Mouse (Mus musculus) spleen, embryonic (tissue): Measurements from ENCODE around the gene Cd19.

Experiments used
- CTCF ChIA-PET: fragments of 350-600 bp; sonication (Branson Sonifier 250); formaldehyde crosslinking; loops from one replicate; lab custom pipeline; 2022; lab: Charles Lee

Cd19 gene

DNA sequence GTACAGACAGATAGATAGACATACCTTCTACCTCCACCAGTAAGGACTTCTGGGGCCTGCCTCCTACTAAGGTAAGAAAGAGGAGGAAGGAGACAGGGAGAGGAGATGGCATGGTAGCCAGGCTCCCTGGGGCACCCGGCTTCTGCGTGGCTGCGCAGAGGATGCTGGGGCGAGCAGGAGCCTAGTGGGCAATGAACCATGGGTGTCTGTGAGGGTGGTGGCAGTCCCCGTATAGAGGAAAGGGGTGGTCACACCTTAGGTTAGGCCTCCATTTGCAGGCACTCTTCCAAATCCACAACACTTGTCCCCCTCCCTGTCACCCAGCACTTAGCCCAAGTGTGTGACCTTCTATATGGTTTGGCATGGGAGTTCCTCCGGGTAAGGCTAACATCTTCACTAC lies at the start of gene Cd19:
Gene Cd19, minus strand, starts transcription at position 165 of the 400 bp plus-strand sequence.
- CTCF ChIA-PET: interaction anchor here (1.5 kb wide), 1 partner anchor 22 kb away, joined by 3 read pairs; no protein-coding TSS in a partner anchor

DNA sequence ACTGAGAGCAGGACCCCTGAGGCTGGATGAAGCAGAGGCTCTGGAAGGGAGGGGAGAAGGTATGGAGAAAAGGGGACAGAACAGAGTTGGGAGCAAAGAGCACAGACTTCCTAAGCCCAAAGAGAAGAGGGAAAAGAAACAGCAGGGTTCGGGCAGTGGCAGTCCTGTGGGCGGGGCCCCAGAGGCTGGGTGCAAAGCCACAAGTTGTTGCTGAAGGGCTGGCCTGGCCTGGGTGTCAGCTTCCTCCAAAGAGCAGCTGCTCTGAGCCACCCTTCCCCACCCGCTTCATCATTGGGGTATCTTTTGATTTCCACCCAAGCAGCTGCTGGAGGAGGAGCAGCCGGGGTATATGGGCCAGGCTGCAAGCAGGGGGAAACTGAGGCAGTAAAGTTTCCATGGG lies 49.4 kb upstream of the Cd19 start:
- CTCF ChIA-PET: interaction anchor here (0.5 to 0.6 kb wide), 2 partner anchors 63 to 134 kb away, joined by 5 to 8 read pairs; no protein-coding TSS in a partner anchor

DNA sequence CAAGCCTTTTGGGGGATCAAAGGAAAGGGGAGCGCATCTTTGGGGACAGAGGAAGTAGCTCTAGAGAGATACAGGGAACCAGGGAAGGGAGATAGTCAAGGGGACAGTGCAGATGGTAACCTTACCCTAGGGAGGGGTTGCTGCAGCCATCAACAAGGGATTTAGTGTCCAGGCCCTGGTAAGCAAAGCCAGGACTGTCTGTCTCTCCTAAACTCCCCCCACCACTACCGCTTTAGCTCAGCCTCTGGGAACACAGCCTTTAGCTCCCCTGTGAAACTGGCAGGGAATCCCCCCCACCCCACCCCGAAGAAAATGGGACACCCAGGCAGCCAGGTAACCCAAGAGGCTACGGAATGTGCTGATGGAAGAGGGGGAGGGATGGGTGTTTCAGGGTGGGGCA lies 48.9 kb upstream of the Cd19 start:
- CTCF ChIA-PET: interaction anchor here (0.7 kb wide), 1 partner anchor 24 kb away, joined by 3 read pairs; no protein-coding TSS in a partner anchor

DNA sequence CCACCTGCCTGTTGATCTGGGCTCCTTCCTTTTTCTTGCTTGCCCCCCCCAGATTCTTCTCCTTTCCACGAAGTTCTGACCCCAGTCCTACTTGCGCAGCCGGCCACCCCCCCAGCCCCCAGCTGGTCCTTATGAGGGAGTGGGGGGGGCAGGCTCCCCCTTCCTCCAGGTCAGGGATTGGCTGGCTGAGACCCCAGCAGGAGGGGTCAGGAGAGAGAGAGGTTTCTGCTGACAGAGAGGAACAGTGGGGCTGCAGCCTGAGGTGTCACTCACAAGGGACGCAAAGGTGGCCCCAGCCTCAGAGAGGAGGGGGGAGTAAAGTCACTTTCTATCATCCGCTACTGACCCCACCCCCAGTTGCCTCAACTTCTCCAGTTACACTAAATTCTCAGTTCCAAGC lies 48.3 kb upstream of the Cd19 start, which contains the start of gene Atp2a1:
Gene Atp2a1, minus strand, starts transcription at position 105 of the 400 bp plus-strand sequence.
- CTCF ChIA-PET: interaction anchor here (0.7 kb wide), 1 partner anchor 25 kb away, joined by 3 read pairs; no protein-coding TSS in a partner anchor

DNA sequence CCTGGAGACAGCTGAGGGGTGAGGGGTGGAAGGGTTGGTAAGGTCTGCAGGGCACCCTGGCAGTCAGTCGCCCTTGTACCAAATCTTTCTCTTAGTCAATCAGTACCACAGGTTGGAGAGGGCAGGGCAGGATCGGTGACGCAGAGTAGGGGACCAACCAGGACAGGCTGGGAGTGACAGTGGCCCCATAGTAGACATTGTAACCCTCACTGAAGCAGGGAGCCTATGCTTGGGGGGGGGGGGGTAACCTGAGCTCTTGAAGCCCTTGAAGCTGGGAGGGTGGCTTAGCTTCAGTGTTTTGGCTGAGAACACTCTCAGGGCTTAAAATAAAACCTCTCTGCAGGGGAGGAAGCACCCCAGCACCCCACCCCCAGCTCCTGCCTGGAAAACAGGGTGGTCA lies 46.9 kb upstream of the Cd19 start:
- CTCF ChIA-PET: interaction anchor here (0.6 kb wide), 1 partner anchor 349 kb away, joined by 3 read pairs; no protein-coding TSS in a partner anchor

DNA sequence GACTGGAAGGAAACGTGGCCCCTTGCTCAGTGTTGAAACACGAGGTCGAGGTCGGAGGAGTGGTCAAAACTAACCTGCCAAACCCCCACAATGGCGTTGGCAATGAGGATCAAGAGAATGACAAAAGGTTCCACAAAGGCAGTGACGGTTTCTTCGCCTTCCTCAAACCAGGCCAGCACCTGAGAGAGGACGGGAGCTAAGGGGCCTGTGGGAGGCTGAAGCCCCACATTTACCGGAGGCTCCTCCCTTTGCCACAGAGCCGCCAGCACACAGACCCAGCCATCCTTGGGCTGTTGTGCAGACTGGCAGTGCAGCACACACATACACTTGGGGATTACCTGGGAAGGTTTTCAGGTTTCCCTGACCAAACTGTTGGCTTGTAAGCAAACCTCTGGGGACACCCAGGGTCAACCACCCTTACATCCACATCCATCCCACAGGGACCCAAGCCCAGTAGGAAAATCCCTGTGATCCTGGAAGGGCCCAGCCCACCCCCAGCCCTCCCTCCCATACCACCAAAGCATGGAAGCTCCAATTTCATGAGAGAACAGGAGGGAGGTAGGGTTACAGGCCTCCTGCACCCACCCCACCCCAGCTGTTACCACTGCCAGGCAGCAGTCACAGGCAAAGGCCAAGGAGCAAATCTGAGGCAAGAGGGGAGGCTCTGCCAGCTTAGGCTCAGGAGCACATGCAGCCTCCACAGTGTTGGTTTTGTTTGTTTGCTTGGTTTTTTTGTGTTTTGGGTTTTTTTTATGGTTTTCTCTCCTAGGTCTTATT lies 46.1 kb upstream of the Cd19 start:
- CTCF ChIA-PET: no interaction called here

DNA sequence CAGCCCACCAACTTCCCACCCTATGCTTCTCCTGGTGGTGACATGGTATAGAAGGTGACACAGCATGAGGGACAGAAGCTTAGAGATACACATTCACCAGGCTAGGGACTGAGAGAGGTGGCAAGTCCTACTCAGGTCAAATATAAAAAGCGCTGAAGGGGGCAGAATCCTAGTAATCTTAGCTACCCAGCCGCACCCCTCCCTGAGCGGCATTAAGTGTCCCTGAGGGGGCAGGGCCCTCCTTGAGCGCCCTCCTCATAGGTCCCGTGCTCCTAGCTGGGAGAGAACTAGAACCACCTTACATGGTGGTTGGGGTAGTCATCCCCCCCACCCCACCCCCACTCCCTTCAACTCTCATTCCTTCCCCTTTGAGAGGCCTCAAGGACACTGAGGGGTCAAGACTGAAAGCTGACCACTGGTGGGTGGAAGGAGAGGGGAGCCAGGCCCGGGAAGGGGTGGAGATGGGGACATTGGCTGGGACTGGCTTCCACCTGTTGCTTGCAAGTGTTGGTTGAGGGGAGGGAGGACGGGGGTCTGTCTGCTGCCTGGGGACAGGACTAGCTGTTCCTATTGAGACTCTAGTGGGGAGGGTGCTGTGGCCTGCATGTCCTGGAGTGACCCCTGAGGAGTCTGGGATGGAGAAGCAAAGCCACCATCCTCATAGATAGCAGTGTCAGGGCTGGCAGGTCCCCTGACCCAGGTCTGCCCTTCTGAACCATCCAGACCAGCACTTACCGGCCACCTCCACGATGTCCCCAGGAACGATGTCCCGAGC lies 44.3 kb upstream of the Cd19 start:
- CTCF ChIA-PET: no interaction called here

DNA sequence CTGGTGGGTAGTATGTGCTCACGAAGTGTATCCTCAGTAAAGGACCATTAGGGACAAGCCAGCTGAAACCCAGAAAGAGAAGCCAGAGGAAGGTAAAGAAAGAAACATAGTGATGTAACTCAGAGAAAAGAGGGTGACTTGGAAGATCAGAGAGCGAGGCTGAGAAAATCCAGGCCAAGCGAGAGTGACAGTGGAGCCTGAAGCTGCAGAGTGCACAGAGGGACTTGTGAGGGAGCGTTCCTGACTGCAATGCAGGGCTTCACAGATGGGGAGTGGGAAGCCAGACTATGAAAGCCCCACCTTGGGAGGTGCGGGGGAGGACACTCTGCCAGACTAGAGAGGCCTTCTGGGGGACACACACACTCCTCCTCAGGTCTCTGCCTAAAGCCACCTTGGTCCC lies 43.5 kb upstream of the Cd19 start:
- CTCF ChIA-PET: no interaction called here

DNA sequence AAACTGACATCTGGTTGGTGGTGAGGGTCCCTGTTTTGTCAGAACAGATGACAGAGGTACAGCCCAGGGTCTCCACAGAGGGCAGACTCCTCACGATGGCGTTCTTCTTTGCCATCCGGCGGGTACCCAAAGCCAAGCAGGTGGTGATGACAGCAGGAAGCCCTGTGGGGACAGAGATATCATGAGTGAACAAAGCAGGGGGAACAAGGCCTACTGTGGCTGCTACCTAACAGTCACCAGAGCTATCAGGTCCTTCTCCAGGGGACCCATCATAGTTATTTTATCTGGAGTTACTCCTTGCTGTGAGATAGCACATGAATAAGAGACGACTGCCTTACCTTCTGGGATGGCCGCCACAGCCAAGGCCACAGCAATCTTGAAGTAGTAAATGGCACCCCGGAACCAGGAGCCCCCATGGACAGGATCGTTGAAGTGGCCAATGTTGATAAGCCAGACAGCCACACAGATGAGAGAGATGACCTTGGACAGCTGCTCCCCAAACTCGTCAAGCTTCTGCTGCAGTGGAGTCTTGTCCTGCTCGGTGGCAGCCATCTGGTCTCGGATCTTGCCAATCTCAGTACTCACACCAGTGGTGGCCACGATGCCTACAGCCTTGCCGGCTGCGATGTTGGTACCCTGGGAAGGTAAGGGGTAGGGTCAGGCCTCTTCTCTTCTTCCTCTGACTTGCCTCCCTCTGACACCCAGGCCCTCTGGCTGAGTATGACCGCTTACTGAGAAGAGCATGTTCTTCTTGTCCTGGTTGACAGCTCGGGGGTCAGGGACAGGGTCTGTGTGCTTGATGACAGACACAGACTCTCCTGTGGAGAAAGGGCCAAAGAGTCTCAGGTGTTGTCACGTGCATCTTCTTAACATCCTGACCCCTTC lies 41.9 kb upstream of the Cd19 start:
- CTCF ChIA-PET: no interaction called here

DNA sequence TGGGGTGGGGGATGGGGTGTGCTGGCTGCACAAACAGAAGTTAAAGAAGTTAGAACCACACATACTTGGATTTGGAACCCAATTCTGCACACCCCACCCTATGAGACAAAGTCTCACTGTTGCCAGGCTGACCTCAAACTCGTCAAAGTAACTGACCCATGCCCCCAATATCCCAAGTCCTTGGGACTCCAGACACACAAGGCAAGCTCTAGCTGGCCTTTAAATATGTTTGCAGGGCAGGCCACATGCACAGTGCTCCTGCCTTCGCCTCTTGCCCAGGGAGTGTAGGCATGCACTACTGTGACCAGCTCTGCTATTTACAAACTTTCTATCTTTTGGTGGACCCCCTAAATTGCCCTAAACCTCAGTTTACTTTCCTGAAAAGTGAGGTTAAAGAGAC lies 40.6 kb upstream of the Cd19 start:
- CTCF ChIA-PET: no interaction called here

DNA sequence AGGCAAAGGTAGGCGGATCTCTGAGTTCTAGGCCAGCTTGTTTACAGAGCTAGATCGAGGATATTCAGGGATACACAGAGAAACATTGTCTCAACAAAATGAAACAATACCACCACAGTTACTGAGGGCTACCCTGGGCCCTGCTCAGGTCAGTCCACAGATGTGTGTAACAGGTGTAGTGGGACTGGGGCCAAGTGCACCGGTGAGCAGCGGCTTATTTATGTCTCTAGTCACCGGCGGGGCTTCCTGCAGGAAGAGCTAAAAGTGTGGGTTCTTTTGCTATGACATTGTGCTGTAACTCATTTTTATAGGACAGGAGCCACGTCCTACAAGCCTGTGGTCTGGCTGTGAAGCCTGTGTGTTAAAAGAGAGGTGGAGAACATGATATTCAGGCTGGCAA lies 39.2 kb upstream of the Cd19 start:
- CTCF ChIA-PET: interaction anchor here (0.7 kb wide), 1 partner anchor 54 kb away, joined by 3 read pairs; no protein-coding TSS in a partner anchor

DNA sequence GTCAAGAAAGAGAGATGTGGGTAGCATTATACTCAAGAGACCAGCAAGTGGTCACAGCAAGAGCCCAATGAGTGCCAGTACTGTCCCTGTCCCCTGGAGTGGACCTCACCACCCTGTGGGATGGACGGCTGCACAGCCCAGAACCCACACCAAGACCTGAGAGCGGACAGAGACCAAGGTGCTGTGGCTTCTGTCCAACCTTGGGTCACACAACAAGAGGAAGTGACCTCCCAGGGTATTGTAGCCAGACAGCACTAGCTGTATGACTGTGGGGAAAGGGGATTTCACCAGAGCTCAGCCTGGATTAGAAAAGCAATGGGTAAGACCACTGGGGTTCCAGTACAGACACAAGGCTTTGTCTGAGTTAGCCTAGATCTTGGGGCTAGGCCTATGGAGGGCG lies 37.6 kb upstream of the Cd19 start:
- CTCF ChIA-PET: no interaction called here

DNA sequence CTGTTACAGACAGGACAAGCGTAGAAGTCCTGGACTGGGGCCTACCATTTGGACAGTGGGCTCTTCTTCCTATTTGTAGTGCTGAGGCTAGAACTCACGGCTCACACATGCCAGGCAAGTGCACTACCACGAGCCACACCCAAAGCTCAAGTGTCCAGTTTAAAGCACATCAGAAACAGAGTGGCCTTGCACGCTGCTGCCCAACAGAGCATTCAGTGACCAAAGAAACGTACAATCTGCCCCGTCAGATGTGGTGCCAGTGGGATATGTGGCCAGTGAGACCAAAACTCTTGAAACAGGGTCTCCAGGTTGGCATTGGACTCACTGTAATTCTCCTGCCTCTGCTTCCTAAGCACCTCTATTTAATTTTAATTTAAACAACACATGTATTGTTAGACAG lies 36.0 kb upstream of the Cd19 start:
- CTCF ChIA-PET: no interaction called here

DNA sequence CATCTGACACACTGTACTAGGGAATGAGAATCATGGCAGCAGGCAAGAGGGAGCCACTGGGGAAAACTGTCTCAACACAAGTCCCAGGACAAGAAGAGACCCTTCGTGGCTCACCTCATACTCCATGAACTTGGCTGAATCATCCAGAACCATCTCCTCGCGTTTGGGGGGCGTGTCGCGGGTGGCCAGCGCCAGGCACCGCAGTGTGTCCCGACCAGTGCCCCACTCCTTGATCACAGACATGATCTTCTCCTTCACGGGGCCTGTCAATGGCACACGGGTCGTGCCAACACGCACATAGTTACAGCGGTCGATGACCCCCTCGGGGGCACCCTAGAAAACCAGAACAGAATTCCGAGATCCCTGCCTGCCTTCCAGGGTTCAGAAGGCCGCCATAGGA lies 35.3 kb upstream of the Cd19 start:
- CTCF ChIA-PET: no interaction called here

DNA sequence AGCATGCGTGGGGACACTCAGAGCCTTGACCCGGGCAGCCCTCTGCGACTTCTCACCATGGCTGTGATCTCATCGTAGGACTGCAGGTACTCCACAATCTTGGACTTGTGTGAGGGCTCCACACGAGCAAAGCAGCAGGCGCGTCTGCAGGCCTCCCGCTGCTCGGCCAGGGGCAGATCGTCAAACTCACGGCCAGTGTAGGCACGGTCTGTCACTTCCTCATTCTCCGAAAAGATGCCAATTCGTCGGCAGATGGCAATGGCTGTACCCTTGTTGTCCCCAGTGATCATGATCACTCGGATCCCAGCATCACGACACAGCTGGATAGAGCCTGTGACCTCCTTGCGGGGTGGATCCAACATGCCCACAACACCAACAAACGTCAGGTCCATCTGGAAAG lies 33.8 kb upstream of the Cd19 start:
- CTCF ChIA-PET: interaction anchor here (0.6 kb wide), 1 partner anchor 15 kb away, joined by 6 read pairs; no protein-coding TSS in a partner anchor

DNA sequence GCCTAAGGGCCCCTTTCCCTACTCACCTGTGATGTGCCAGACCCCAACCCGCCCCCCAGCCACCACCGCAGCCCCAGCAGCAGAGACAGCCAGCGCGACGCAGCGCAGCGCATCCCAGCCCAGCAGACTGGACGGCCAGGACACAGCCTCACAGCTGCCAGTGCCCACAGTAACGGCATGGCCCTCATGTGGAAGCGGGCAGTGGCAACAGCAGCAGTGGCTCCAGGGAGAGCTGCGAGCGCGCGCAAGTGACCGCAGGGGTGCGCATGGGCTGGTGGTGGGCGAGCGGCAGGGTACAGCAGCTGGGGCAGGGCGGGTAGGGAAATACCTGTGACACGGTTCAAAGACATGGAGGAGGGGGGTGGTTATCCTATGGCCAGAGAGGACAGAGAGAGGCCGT lies 31.5 kb upstream of the Cd19 start:
- CTCF ChIA-PET: interaction anchor here (0.7 to 0.9 kb wide), 2 partner anchors 24 to 799 kb away, joined by 6 to 13 read pairs; no protein-coding TSS in a partner anchor

DNA sequence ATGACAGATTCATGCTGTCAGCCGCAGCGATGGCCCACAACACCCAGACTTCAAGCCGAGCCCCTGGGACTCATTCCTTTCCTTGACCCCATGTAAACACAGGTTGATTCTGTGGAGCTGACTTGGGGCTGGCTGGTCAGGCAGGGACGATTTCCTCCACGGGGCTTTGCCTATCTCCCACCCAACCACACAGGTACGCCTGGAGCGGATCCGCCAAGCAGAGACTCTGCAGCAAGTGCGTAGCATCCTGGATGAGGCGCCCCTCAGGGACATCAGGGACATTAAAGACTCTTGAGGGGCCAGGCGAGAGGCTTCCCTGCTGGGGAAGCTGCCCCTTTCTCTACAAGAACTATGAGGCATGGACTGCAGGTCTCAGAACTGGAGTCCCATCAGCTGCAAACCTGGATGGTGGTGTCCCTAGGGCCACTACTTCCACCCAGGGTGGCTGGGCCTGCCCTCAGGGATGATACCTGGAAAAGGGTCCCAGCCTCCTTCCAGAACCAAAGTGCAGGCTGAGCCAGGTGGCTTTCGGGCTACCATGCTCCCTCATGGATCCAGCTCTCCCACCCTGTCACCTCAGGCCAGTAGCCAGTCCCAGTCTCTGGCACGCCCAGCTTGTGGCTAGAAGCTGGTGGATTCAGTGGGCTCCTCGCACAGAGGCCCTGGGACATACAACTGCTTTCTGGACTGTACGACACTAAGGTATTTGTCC lies 30.6 kb upstream of the Cd19 start:
- CTCF ChIA-PET: no interaction called here

DNA sequence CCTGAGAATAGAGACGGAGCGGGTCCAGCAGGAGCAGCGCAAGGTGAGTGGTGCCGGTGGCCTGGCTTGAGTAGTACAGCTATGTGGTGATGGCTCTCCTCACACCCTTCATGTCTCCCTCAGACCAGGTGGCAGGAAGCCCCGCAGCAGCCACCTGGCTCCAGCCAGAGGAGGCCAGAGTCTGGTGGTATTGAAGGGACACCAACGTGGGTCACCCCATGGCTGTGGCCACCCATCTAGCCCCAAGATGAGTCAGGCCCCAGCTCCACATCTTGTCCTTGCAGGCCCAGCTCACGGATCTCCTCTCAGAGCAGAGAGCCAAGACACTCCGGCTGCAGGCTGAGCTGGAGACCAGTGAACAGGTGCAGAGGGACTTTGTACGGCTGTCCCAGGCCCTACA lies 29.8 kb upstream of the Cd19 start:
- CTCF ChIA-PET: no interaction called here

DNA sequence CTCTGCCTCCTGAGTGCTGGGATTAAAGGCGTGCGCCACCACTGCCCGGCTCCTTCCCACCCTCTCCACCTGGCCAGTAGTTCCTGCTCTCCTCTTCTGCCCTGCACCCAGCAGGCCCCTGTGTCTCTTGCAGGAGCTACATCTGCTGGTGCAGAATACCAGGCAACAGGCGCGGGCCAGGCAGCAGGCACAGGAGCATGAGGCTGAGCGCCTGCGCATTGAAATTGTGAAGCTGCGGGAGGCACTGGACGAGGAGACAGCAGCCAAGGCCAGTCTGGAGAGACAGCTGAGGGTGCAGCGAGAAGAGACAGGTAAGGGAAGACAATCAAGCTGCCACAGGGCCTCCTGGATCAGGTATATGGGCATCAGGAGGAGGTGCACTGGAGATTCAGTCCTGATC lies 29.3 kb upstream of the Cd19 start:
- CTCF ChIA-PET: no interaction called here

DNA sequence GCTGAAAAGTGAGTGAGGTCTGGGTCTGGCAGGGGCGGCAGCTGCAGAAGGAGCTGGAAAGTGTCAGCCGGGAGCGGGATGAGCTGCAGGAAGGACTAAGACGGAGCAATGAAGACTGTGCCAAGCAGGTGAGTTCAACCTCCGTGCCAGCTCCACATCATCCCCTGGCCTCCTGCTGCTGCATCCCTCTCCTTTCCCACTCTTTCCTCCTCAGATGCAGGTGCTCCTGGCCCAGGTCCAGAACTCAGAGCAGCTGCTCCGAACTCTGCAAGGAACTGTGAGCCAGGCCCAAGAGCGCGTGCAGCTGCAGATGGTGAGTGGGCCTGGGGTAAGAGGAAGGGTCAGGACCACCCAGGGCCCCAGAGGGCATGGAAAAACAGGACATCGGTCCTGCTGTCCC lies 25.4 kb upstream of the Cd19 start:
- CTCF ChIA-PET: no interaction called here

DNA sequence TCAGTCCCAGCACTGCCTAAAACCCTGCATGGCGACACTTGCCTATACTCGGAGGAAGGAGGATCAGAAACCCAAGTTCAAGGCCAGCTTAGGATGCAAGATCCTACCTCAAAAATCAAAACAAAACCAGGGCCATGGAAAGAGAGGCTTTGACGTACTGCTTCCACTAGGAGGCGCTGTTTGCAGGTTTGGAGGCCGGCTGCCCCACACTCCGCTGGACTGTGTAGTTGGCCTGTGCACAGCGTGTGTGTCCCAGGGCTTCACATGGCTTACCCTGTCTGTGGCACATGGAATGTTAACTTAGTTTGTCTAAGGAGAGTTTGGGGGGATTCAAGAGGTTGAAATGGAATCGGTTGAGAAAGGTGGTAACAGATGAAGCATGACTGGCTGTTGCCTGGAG lies 22.2 kb upstream of the Cd19 start:
- CTCF ChIA-PET: interaction anchor here (0.8 to 1.3 kb wide), 3 partner anchors 9 to 82 kb away, joined by 3 read pairs; partner anchors contain the start of gene Cd19
